Mouse (Mus musculus): ENCODE data around the gene Ptdss2.
A peak's percentile ranks its signal among the peaks of the same experiment; 100 is the strongest.

The Ptdss2 gene

GRCm38 (mm10) chr7:141122245-141122644 lies at the start of gene Ptdss2:
Ptdss2 (plus strand) TSS chr7:141122382.
- peak; percentile 51 for DNase-seq

GRCm38 (mm10) chr7:141073782-141074181 lies 48.4 kb upstream of the Ptdss2 start:
- DNase-seq, result no peak

- no peak for DNase-seq
Observed at GRCm38 (mm10) chr7:141077841-141078240, 44.3 kb upstream of the Ptdss2 start, which contains the start of gene Pkp3. Pkp3 (plus strand) TSS chr7:141078218.

- no peak for DNase-seq
Observed at GRCm38 (mm10) chr7:141078876-141079275, 43.3 kb upstream of the Ptdss2 start.

GRCm38 (mm10) chr7:141079481-141080449 lies 42.4 kb upstream of the Ptdss2 start:
- no peak for DNase-seq

- no peak for DNase-seq
Observed at GRCm38 (mm10) chr7:141087894-141088293, 34.3 kb upstream of the Ptdss2 start.

GRCm38 (mm10) chr7:141088473-141088872 lies 33.7 kb upstream of the Ptdss2 start:
- no peak for DNase-seq

- DNase-seq, result no peak
Observed at GRCm38 (mm10) chr7:141090228-141090627, 32.0 kb upstream of the Ptdss2 start.

- DNase-seq, result peak; percentile 82
Observed at GRCm38 (mm10) chr7:141092051-141092735, 30.0 kb upstream of the Ptdss2 start.

- DNase-seq, result no peak
Observed at GRCm38 (mm10) chr7:141093950-141094349, 28.2 kb upstream of the Ptdss2 start.

- no peak for DNase-seq
Observed at GRCm38 (mm10) chr7:141094487-141095205, 27.5 kb upstream of the Ptdss2 start.

- no peak for DNase-seq
Observed at GRCm38 (mm10) chr7:141096021-141096420, 26.2 kb upstream of the Ptdss2 start.

- DNase-seq, result no peak
Observed at GRCm38 (mm10) chr7:141096649-141097056, 25.5 kb upstream of the Ptdss2 start.

GRCm38 (mm10) chr7:141097177-141097576 lies 25.0 kb upstream of the Ptdss2 start:
- no peak for DNase-seq

- no peak for DNase-seq
Observed at GRCm38 (mm10) chr7:141099911-141100691, 22.1 kb upstream of the Ptdss2 start, which contains the start of gene Sigirr. Sigirr (minus strand) TSS chr7:141100572.

GRCm38 (mm10) chr7:141103161-141103560 lies 19.0 kb upstream of the Ptdss2 start:
- no peak for DNase-seq

GRCm38 (mm10) chr7:141115874-141116273 lies 6.3 kb upstream of the Ptdss2 start:
- DNase-seq, result no peak

- no peak for DNase-seq
Observed at GRCm38 (mm10) chr7:141117636-141118035, 4.5 kb upstream of the Ptdss2 start, which contains the start of gene Ano9. Ano9 (minus strand) TSS chr7:141117806.

GRCm38 (mm10) chr7:141119487-141119886 lies 2.7 kb upstream of the Ptdss2 start:
- no peak for DNase-seq

- no peak for DNase-seq
Observed at GRCm38 (mm10) chr7:141120605-141121004, 1.6 kb upstream of the Ptdss2 start.

- DNase-seq, result no peak
Observed at GRCm38 (mm10) chr7:141121051-141121531, 1.1 kb upstream of the Ptdss2 start.

All from cerebellum, adult 9-10 months (tissue).